Mouse (Mus musculus): ENCODE measurements around the gene Dgcr6. TPM values are rescaled to one million over a fixed set of nuclear protein-coding genes. Genes with fewer than 3 reads are reported as not detected.
"Not testable (repeated sequence)": the region's sequence is repeated elsewhere in the genome, so short reads cannot be mapped to it uniquely, and the experiment has no call there.

Dgcr6 gene
- 30.8 and 33.9 TPM in 2 replicates for total RNA-seq (2015)
- 18.2 and 23.7 TPM in 2 replicates for total RNA-seq (2017)

- ATAC-seq (replicated peaks; ENCODE audit: poor library complexity): peak; percentile 82
Observed at GRCm38 (mm10) chr16:18052731-18053202, at the start of gene Dgcr6. Dgcr6 (plus strand) TSS chr16:18052860.

GRCm38 (mm10) chr16:18004589-18004988 is 48.1 kb upstream of the Dgcr6 start:
- ATAC-seq (replicated peaks; ENCODE audit: poor library complexity): peak; percentile 76

DNA sequence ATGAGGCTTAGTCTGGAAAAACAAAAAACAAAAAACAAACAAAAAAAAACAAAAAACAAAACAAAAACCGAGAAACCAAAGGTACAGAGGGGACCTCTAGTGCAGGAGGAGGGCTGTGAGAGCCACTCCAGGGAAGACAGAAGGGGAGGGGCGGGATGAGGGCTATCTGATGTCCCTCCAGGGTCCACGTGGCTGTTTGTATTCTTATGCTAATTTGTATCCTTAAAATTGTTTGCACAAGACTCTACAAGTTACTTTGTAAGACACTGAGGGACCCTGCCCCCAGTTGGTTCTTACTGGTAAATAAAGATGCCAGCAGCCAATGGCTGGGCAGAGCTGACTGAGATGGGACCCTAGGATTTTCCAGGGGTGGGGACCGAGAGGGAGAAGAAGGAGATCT is 45.6 kb upstream of the Dgcr6 start:
- ATAC-seq (replicated peaks; ENCODE audit: poor library complexity): no peak

DNA sequence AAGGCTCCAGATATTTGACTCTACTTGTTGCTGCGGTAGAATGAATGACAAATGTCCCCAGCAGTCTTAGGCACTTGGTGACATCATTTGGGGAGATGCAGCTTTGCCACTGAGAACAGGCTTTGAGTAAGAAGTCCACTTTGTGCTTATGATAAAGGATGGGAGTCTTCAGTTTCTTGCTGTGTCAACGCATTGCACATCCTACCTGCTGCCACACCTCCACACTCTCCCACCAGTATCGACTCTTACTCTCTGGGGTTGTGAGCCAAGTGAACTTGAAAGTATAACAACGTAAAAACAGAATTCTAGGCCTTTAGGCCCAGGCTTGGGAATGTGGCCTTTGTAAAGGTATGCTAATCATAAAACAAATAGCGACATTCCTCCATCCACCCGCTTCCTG is 41.6 kb upstream of the Dgcr6 start:
- ATAC-seq (replicated peaks; ENCODE audit: poor library complexity): no peak

DNA sequence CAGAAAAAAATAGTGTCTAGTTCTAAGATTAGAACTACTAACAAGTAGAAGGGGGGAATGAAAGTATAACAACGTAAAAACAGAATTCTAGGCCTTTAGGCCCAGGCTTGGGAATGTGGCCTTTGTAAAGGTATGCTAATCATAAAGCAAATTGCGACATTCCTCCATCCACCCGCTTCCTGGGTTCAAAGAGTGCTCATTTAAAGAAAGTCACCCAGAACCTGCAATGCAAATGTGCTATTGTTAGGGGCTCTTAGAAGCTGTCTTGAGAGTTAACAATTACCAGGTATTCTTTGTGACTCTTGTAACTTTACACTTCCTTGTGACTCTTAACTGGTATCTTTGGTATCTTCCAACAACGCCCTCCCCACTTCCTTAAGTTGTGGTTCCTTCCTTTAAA is 36.2 kb upstream of the Dgcr6 start:
- ATAC-seq (replicated peaks; ENCODE audit: poor library complexity): not testable (repeated sequence)

DNA sequence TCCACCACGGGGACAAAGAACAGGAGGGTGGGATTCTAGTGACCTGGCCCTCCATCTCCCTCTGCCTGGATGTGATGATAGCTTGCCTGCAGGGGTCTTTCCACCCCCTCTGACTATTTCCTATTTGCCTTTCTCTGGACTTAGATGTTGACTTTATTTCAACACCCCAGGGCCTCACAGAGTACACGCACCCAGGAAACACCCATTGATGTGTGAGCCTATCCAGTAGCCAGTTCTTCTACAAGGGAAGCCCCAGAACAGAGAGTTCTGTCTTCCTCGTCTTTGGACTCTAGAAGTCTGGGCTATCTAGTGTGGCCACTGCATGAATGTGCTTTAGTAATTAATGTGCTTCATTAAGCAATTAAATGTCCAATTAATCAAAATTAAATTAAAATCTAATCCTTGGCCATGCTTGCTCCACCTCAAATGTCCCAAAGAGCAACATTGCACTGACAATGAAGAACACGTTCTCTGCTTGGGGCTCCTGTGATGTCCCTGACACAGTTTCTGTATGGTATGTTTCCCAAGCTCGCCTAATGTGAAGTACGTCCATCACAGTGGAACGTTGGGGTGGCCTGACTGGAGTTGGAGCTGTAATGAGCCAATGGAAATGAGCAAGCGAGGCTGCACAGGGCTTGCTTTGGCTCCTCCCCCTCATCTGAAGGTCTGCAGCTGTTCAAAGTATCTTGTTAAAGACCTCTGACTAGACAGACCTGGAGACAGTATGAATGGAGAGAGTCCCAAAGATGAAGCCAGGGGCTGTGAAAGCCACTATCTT is 29.7 kb upstream of the Dgcr6 start:
- ATAC-seq (replicated peaks; ENCODE audit: poor library complexity): no peak

DNA sequence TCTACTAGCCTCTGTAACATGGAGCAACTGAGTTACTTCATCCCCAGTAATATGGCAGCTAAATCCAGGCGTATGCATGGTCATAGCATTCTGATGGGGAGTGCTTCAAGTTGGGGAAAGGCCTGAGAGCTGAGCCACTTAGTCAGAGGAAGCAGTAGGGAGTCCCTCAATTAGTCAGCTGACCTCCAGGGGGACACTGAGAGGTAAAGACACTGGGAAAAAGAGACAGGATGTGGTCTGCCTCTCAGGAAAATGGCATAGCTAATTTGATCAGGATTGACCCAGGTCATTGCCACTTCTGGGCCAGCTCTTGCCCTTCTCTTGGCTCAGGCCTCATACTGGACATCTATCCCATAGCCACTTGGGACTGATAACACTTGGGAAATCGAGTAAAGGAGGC is 25.3 kb upstream of the Dgcr6 start:
- no peak for ATAC-seq (replicated peaks; ENCODE audit: poor library complexity)

DNA sequence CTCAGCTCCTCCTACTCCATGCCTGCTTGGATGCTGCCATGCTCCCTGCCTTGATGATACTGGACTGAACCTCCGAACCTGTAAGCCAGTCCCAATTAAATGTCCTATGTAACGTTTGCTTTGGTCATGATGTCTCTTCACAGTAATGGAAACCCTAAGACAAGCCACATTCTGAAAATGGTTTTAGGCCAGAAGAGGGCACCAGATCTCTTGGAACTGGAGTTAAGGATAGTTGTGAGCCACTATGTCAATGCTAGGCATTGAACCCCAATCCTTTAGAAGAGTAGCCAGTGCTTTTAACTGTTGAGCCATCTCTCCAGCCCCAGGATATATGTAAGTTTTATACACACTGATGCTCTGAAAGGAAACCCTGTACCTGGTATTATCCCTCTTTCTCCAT is 20.9 kb upstream of the Dgcr6 start:
- 0 out of 2 replicates have a peak, but pooled peaks have one; percentile 30 for ATAC-seq (replicated peaks; ENCODE audit: poor library complexity)

DNA sequence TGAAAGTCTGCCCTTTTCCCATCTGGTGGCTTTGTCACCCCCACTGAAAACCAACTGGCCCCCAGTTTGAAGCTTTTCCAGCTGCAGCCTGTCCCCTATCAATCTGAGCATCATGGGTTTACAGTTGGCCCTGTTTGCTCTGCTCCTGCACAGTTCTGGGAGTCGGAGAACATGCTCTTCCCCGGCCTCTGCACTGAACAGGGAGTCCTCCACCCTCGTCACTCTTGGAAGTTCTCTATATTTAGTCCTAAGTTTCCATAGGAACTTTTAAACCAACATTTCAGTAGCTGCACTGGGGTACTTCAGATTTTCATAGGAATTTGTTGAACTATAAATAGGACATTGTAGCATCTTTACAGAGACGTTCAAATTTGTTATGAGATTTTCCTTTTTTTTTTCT is 19.4 kb upstream of the Dgcr6 start:
- ATAC-seq (replicated peaks; ENCODE audit: poor library complexity): no peak

DNA sequence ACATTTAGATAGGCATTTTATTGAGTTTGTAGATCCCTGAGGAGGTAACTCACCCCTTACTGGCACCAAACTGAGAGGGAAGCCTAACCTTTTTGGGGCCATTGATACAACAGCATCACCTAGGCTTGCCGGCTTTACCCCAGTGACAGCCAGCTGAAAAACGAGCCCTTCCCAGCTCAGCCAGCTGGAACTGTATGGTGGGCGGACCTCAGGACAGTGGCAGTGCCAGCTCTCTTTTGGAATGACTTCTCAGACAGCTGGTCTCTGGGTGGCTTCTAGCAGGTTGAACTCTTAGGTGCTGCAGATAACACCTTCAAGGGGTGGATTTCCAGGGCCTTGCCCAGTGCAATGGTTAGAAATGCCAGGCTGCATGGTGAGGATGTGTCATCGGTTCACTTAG is 18.4 kb upstream of the Dgcr6 start:
- ATAC-seq (replicated peaks; ENCODE audit: poor library complexity): no peak

GRCm38 (mm10) chr16:18036425-18036955 is 16.2 kb upstream of the Dgcr6 start:
- ATAC-seq (replicated peaks; ENCODE audit: poor library complexity): peak; percentile 98

GRCm38 (mm10) chr16:18037025-18037424 is 15.6 kb upstream of the Dgcr6 start:
- no peak for ATAC-seq (replicated peaks; ENCODE audit: poor library complexity)

DNA sequence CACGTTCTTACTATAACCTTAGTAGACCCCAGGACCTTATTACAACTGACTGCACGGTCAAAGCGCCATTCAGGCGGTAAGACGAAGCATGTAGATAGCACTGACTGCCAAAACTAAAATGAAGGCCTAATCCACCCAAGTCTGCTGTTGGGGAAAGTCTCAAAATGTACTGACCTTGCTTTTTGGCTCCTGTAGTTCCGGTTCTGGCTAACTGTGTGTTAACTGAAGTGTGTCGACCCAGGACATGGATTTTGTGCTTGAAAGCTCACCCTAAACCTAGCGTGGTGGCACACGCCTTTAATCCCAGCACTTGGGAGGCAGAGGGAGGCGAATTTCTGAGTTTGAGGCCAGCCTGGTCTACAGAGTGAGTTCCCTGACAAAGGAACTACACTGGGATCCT is 7.7 kb upstream of the Dgcr6 start:
- no peak for ATAC-seq (replicated peaks; ENCODE audit: poor library complexity)

GRCm38 (mm10) chr16:18047660-18048059 is 5.0 kb upstream of the Dgcr6 start:
- ATAC-seq (replicated peaks; ENCODE audit: poor library complexity): peak; percentile 85

DNA sequence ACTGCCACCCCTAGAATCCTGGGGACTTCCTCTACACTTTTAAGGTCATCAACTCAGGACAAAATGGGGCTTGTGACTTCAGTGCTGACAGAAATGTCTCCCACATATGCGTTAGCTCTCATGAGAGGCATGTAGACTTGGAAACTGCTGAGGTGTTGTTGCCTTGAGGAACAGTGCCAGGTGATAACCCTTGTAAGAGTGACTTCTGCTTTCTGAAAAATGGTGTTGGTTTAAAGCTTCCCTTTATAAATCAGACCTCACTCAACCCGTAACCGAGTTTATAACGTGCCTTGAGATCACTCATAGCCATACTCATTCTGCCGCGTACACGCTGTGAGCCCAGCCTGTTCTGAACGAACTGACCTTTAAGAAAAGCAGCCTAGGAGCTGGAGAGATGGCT is 4.6 kb upstream of the Dgcr6 start:
- ATAC-seq (replicated peaks; ENCODE audit: poor library complexity): peak; percentile 43; the same call in 1 of the 2 replicates

DNA sequence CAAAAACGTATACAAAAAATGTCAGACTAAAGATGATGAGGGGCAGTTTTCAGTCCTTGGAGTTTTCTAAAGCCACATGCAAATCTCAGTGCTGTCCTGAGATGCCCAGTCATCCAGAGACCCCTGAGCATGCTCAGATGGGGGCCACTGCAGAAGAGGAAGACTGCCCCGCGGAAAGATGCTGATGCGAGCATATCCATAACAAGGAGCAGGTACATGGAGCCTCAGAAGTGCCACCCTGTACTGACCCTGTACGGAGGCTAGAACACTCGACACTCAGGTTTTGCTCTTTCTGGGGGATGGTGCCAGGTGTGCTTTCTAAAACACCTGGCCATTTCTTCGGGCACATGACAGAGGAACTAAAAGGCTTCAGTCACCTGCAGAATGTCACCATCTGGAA is 338 bp upstream of the Dgcr6 start:
- ATAC-seq (replicated peaks; ENCODE audit: poor library complexity): no peak

- no peak for ATAC-seq (replicated peaks; ENCODE audit: poor library complexity)
Observed at GRCm38 (mm10) chr16:18056215-18056614, 3.6 kb downstream of the Dgcr6 start.

DNA sequence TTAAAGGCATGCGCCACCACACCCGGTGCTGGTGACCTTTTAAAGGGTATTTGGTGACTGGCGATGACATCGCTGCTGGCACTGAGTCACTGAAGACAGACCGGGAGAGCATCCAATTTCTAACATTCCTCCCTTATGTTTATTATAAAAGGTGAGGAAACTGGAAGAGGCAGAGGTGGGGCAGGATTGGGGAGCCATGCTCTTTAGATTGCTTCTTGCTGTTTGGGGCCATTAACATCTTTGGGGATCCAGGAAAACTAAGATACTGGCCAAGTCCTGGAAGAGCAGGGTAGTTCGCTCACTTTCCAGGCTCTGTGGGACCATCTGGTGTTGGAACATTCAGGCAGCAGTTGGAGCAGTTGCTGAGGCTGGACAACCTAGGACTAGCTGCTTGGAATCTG is 5.7 kb downstream of the Dgcr6 start:
- ATAC-seq (replicated peaks; ENCODE audit: poor library complexity): no peak

GRCm38 (mm10) chr16:18059243-18059642 is 6.6 kb downstream of the Dgcr6 start:
- 0 out of 2 replicates have a peak, but pooled peaks have one; percentile 39 for ATAC-seq (replicated peaks; ENCODE audit: poor library complexity)

DNA sequence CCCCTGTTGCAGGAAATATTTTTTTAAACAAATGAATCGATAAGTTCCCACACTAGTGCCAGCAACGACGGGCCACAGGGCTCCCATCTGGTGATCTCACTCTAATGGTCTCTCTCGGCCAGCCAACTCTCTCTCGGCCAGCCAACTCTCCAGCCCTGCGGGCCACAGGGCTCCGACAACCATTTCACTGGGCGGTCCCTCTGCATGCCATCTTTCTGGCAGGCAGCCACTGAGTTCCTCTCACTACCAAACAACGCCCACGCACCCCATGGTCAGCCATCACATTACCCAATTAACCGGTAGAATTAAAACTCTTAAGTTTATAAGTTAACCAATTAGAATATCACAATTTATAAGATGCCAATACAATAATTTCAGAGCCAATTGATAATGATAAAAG is 8.5 kb downstream of the Dgcr6 start:
- no peak for ATAC-seq (replicated peaks; ENCODE audit: poor library complexity)

GRCm38 (mm10) chr16:18066060-18067009 is 13.7 kb downstream of the Dgcr6 start:
- peak; percentile 99 for ATAC-seq (replicated peaks; ENCODE audit: poor library complexity)
